Mouse (Mus musculus) left cerebral cortex, postnatal 4 days (tissue): ENCODE measurements at regions not wholly inside any gene's neighbourhood (a gene's known extent, or its start where the extent isn't known, plus 50 kb on each side); places are given as distances from the start of the nearest gene placed in this dataset.

ENCODE experiments used
- DNase-seq: peaks from one replicate; pipeline ENCODE4 v3.0.0-alpha.2; 2022
- intact Hi-C: fragments of 180-260 bp; cut with DNase I; formaldehyde crosslinking; loops from one replicate; pipeline ENCODE4 v1.15.1; 2025

DNA sequence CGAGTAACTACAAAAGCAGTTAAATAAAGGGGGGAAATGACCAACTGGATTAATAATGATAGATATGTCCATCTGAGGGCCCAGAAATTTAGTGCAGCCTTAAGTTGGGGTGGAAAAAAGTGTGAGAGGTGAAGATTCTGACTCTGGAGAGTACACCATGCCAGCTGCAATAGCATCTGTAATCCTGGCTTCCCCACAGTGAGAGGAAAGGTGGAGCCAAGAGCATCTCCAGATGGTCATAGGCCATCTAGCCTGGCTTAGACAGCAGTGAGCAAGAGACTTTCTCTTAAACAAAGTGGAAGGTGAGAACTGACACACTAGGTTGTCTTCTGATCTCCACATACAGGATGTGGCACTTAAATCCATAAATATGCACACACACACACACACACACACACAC is 264.7 kb downstream of the Gm9195 start:
- DNase-seq, result peak; percentile 35
- intact Hi-C loops, result no loop called here

DNA sequence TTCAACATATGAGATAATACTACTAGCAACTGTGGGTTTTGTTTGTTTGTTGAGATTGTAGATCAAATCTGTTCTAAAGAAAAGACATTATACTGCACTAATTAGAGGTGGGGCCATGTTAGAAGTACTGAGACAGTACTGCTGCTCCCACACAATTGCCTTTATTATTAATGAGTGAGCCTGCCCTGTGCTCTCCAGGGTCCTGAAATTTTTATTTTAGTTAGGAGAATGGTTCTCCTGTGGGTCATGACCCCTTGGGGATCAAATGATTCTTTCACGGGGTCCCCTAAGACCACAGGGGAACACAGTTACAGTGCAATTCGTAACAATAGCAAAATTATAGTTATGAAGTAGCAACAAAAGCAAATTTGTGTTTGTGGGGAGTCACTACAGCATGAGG is 268.8 kb downstream of the Gm9195 start:
- intact Hi-C loops, result no loop called here

DNA sequence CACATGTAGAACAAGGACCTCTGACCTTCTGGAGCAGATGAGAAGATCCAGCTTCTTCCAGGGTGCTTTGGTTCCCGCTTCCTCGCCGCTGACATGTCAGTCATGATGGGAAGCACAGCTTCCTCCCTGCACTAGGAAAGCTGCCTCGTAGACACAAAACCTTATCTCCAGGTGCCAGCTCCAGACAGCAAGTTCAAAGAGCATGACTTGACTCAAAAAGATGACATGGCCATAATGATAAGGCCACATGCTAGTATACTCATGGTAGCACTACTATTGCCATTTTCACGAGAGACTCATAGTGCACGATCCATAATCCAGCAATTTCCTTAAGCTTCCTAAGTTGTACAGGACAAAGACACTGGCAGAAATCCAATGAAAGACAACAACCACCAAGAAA is 272.1 kb downstream of the Gm9195 start:
- DNase-seq, result no peak
- intact Hi-C loops, result no loop called here

More for the DNA sequence above, 268.8 kb downstream of the Gm9195 start:
- no peak for DNase-seq

DNA sequence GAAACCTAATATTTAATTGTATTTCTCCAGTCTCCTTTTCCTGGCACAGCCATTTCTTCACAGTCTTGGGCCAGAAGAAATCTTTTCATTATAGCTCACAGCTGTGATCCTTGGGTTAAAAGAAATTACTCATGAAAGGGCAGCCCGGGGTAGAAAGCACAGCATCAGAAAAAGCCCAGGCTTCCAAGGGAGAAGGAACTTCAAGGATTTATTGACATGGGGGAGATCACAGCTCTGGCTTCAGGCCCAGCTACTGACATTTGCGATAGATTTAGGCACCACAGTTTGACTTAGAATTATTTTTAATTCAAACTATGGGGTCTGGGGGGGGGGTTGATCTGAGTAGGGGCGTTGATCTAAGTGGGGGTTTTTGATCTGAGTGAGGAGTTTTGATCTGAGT is 291.3 kb downstream of the Gm9195 start:
- intact Hi-C loops, result no loop called here
- no peak for DNase-seq

DNA sequence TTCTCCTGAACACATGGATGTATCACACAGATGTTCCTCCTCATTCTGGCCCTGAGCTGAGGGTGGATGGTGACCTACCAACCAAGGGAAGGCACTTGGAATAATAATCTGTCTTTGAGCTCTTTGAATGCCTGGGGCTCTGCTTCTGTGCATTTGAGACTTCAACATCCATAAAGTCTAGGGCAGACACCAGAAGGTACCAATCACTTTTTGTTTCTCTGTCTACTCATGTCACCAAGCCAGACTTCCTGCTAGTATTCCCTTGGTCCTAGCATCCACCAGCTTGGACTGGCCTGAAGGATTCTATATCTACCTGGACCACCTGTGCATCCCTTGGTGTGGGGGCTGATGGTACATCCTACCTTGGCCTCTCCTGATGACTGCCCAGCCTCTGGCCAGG is 291.7 kb downstream of the Gm9195 start:
- intact Hi-C loops, result loop anchor here (10.0 kb wide), 1 partner anchor 1415 kb away; no protein-coding TSS in a partner anchor
- no peak for DNase-seq

DNA sequence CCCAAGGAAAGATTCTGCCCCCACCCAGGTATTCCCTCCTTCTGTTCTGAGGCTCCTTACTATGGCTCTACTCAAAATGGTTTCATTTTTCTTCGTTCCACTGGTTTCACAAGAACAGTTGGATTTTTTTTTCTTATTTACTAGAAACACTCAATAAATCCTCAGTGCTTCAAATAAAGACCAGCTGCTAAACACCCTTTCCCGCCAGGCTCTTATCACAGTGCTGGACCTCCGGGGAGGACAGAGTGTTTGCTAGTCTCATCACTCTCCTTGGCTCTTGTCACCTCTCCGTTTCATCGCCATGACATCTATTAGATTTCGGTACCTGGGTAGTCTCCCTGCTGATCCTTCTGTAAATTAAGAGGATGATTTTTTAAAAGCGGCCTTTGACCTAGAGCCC is 293.7 kb downstream of the Gm9195 start:
- DNase-seq, result no peak
- intact Hi-C loops, result loop anchor here (10.0 kb wide), 1 partner anchor 1413 kb away; no protein-coding TSS in a partner anchor

DNA sequence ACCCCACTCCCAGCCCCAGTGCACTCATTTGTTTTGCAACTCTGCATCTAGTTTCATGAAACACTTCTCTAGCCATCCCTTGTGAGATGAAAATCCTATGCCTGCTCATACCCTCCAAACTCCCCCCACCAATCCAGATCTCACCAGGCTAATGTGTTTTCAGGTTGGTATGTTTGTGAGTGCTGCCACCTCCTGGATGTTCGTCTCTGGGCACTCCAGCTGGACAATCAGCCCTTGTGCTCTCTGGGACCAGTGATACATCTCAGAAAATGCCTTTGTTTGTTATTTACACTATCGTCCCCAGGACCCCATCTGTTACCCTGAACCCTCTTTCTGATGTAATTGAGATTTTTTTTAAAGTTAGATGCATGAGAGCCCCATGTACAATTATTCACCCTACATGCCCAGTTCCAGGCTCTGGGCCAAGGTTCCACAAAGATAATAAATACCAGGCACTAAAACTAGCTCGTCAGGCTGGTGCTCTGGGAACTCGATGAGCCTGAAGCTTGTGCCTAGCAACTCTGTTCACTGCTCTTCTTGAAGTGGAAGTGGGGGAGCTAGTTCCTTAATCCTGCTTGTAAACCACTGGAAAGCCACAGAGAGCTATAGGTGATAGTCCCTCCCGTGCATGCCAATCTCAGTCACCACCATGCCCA is 304.2 kb downstream of the Gm9195 start:
- DNase-seq, result peak; percentile 67
- intact Hi-C loops, result loop anchor here (5.0 kb wide), 1 partner anchor 1290 kb away; no protein-coding TSS in a partner anchor

DNA sequence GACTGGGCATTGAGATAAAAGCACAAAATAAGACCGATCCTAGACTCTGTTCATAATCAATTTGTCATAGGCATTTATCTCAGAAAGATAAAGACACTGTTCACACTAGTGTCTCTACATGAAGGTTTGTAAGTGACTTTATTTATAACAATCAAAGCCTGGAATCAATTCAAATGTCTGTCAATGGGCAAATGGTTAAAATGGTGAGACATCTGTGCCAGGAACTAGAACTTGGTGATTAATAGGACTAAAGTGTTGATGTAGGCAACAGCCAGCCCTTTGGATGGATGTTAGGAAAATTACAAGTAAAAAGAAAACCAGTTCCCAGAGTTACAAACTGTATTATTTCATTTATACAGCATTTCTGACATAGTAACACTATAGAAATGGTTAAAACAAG is 315.9 kb downstream of the Gm9195 start:
- intact Hi-C loops, result no loop called here
- no peak for DNase-seq

DNA sequence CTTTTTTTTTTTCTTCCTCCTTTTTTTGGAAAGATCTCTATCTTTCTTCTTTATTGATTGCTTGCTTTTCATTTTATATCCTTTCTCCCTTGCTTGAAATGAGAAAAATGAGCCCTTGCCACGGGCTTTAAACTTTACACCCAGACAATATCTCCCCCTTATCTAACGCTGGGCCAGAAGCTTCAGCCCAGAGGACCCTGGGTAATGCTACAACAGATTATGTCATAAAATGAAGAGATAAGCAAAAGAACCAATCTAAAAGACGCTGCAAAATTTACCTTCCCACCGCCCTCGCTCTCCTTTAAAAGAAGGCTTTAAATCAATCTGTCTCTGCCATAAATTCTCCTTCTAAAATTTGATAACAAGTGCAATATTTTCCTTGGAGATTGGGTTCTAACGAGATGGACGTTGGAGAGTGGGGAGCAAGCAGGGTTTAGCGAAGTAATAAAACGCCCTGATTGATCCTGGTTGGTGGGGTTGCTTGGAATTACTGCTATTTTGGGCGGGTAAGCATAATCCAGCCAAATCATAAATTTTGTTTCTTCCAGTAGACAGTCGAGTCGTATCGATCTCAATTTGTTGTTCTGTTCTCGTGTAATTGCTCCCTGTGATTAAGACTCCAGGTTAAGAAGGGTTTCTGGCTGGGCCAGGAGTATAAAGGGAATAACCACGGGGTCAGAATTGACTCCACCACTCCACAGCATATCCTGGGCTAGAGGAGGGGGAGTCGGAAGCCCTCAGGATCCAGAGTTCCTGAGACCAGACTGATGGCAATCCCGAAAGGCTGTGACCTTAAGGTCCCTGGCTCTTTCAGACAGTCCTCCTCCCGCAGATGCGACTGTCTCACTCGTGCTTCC is 318.9 kb downstream of the Gm9195 start:
- intact Hi-C loops, result no loop called here
- DNase-seq, result no peak

DNA sequence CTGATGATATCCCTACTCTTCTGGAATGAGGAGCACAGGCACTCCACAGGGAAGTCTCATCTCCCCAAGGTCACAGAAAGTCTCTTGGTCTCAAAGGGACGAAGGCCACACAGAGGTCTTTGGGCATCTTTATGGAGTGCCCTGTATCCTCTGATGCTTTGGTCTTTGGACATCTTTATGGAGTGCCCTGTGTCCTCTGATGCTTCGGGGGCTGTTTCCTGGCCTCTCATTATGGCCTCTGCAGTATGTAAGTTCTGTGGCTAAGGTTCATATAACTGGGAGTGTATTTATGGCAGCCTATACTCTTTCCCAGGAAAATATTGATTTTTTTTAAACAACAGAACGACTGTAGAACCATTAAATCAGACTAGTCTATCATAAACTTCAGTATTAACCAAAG is 319.9 kb downstream of the Gm9195 start:
- intact Hi-C loops, result no loop called here

DNA sequence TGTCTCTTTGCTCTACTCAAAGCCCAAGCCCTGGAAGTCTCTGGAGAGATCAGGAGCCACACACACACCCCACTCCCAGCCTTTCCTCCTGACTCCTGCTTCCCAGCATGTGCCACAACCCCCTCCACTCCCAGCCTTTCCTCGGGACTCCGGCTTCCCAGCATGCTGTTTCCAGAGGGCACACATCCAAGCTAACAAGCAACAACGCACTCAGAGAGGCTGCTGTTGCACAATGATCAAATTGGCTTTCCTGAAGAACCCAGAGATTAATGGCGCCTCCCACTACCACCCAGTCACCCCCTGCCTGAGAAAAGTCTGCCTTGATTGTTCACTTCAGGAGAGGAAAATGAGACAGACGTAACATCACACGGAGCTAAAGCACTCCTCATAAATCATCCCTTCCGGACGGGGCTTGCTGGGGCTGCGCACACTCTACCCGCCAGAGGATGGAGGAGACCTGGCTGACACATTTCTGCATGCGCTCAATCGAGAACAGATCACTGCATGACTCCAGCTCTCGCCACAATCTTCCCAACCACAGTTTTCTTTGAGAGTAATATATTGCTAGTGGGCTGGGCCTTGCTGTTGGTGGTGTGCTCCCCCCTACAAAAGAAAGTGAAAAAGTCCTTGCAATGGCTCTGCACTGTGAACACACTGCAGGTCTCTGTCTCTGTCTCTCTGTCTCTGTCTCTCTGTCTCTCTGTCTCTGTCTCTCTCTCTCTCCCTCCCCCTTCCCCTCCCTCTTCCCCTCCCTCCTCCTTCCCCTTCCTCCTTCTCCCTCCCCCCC is 332.9 kb downstream of the Gm9195 start:
- intact Hi-C loops, result no loop called here
- peak; percentile 43 for DNase-seq

More for the DNA sequence above, 319.9 kb downstream of the Gm9195 start:
- DNase-seq, result no peak

DNA sequence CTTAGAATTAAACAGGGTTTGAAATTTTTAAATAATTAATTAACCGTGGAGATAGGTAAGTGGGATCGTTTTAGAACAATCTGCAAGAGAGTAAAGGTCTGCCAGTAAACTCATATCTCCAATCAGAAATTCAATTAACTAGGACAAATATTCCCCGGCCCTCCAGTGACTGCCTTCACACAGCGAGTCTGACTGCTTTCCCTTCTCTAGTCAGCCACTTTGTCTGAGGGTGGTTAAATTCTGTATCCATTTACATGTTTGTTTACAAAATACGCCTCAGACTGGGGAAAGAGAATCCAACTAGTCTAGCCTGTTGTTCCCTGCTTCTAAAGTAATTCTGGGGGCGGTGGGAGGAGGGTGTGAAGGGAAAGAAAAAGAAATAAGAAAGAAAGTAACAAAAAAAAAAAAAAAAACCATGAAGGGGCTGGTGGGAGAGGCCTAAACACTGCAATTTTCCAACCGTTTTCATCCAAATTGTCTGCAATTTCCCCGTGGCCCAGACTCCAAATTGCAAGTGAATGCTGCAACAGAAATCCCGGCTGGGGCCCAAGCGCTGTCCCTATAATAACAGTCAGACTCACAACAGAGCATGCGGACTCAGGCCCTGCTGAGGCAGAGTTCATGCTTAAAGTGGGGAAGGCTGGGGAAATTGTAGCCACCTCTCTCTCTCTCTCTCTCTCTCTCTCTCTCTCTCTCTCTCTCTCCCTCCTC is 336.3 kb downstream of the Gm9195 start:
- intact Hi-C loops, result no loop called here
- DNase-seq, result no peak

DNA sequence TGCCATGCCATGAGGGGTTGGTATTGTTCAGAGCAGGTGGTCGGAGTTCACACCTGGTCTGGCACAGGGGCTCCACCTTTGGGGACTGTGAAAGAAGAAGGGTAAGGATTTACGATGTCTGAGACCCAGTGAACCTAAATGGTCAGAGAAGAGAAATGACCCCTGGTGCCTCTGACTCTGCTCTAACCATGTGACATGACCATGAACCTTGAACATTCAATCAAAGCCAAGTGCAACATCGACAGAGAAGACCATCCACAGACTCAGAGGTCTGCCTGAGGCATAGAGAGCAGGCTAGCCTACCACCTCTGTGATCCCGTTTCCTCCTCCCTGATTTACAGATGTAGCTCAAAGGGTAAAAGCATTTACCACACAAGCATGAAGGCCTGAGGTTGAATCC is 340.0 kb downstream of the Gm9195 start:
- DNase-seq, result no peak
- intact Hi-C loops, result no loop called here

DNA sequence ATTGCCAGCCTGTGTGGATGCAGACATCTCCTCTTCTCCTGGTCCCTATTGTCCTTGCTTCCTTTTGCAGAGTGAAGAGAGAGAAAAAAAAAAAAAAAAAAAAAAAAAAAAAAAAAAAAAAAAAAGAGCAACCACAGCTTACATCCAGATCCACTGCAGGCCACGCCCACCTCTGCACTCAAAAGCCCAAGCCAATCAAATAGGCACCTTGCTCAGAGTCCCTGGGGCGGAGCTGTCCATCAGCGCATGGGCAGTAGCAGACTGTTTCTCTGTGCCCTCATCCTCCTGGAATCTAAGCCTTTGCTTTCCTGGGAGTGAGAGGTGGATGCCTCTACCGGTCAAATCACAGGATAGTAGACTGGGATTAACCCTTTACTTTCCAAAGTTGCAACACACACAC is 342.2 kb downstream of the Gm9195 start:
- DNase-seq, result peak; percentile 71
- intact Hi-C loops, result no loop called here

DNA sequence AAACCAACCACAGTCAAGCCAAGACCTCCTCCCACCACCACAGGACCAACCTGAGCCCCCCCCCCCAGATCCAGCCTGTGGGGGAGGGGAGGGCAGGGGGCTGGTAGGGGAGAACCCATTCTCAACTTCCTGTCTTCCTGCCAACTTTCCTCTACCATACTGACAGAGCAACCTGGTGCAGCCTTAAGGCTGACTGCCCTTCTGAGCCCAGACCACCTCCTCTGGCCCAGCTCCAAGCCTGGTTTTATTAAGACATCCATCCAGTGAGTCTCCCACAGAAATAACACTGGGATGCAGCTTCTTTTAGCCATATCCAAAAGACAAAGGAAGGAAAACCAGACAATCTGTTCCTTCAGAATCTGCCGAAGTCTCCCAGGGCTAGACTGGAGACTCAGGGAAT is 342.8 kb downstream of the Gm9195 start:
- DNase-seq, result peak; percentile 70
- intact Hi-C loops, result no loop called here

DNA sequence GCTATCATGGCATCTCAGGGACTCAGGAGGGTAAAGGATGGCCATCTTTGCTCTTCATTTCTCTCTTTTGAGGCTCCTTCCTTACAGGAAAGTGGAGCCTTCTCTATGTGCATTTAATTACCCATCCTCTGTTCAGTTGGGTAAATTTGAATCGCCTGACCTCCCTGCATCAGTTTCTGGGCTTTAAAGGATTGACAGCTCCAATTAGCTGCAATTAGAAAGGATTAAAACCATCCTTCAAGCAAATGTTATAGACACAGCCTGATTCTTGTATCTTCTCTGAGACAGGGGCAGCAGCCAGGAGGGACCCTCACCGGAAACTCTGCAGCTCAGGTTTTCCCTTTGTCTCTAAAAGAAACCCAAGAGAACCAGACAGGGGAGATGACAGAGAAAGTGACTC is 345.3 kb downstream of the Gm9195 start:
- intact Hi-C loops, result no loop called here
- no peak for DNase-seq

DNA sequence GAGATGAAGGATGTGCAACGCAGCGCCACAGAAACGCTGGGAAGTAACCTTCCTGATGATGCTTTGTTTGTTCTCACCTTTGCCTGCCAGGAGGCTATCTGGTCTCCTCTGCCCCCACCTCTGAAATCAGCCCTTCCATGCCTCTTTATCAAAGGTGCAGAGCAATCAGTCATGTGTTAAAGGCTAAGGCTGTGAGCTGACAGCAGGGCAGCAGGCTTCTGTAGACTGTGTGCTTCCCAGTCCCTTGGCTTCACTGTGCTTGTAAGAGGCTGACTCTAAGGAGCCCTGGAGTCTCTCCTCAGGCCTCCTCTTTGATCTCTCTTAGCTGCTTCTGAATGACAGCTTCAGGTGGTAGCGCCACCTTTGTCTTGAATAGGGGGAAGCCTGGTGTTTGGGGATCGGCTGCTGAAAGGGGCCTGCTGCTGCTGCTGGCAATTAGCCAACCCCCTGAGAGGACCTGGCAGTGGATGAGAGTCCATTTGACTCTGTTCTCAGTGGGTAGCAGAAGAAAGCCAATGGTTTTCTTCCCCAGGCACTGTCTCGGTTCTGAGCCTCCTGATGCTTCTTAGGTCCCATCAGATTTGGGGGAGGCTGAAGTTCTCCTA is 348.7 kb downstream of the Gm9195 start:
- peak; percentile 86 for DNase-seq
- intact Hi-C loops, result no loop called here

DNA sequence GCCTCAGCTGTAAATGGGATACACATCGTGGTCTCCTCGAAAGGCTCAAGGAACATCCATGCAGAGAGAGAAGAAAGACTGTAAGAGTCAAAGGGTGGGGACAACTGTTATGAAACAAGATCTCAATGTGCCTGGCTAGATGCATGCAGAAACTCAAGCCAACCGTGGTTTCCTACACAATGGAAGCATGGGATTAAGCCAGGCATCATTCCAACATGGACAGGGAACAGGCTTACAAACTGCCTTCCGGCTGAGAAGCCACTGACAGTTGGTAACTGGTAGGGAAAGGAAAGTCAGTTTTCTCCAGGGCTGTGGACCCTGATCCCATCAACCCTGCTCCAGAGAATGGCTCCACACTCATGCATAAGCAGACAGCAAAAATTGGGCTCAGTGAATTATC is 350.5 kb downstream of the Gm9195 start:
- intact Hi-C loops, result no loop called here
- DNase-seq, result peak; percentile 45

DNA sequence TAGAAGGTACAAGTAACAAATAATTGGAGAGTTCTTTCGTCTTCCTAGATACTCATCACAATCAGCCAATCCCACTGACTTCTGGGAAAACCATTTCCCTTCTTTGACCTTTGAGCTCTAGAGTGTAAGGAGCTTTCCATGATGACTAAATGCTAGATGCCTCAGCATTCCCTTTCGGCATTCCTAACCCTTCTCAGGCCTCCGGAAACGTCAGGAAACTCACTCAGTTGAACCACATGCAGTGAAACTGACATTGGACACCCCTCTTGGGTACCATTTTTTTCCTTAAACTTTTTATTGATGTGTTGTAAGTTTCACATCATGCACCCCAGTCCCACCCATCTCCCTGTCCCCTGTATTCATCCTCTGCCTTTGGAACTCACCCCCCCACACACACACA is 361.5 kb downstream of the Gm9195 start:
- intact Hi-C loops, result no loop called here
- DNase-seq, result no peak

DNA sequence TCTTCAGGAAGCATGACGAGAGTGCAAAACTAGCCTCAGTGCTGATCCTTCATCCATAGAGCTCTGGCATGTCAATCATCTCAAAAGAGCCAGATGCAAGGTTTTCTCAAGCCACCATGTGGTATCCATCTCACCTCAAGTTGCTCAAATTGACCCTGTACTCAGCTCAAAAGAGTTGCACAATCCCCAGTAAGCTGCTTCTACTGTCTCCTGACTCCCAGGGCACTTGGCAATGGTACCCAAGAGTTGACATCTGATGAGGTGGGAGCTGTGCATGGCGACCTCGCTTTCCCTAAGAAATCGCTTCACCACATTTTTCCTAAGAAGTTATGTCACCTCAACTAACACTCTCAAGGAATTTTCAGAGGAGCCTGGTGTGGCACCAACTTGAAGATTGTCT is 369.9 kb downstream of the Gm9195 start:
- no peak for DNase-seq

More for the DNA sequence above, 369.9 kb downstream of the Gm9195 start:
- intact Hi-C loops, result no loop called here
